Mouse (Mus musculus) CH12.LX (cell line): ENCODE measurements around the gene Ubiad1. TPM values are rescaled to one million over a fixed set of nuclear protein-coding genes. Genes with fewer than 3 reads are reported as not detected.

Experiments used
- DNase-seq: peaks from one replicate; pipeline ENCODE4 v3.0.0-alpha.2; 2013; ENCODE audit errors: extremely low read depth
- H3K27ac ChIP-seq: 2 replicates; pipeline ENCODE4 v1.5.1; 2012; ENCODE audit warnings: low read depth, mild to moderate bottlenecking, control low read depth, moderate library complexity; ENCODE audit not compliant: insufficient read depth
- H3K27me3 ChIP-seq: replicated peaks from 2 replicates; pipeline ENCODE3; 2012; ENCODE audit warnings: inconsistent platforms
- H3K36me3 ChIP-seq, 2 experiments: replicated peaks in 1 of 2; 2 replicates each; pipeline versions ENCODE3 to v1.6.1; 2012; ENCODE audit warnings: inconsistent platforms in 1 of 2, low read length in 1 of 2, mild to moderate bottlenecking in 1 of 2, mixed read lengths in 1 of 2, moderate library complexity in 1 of 2; ENCODE audit not compliant: control insufficient read depth in 1 of 2, insufficient read depth in 1 of 2
- H3K4me1 ChIP-seq, 2 experiments: 2 replicates each; pipeline ENCODE4 v1.6.1; 2012; ENCODE audit warnings: inconsistent platforms in 1 of 2, moderate library complexity in 1 of 2; ENCODE audit not compliant: insufficient read depth in 2 of 2, control insufficient read depth in 1 of 2
- H3K4me2 ChIP-seq: 2 replicates; pipeline ENCODE4 v1.6.1; 2012; ENCODE audit warnings: low read depth, mild to moderate bottlenecking, control low read depth; ENCODE audit not compliant: poor library complexity, insufficient read depth, severe bottlenecking
- H3K4me3 ChIP-seq, 3 experiments: fragments of 150-350 bp in 1 of 3; sonication (generic) in 1 of 3; replicated peaks in 1 of 3; 2 replicates each; pipeline versions ENCODE3 to v1.5.1; 2011 to 2012; ENCODE audit warnings: low read depth in 2 of 3, low read length in 2 of 3, mild to moderate bottlenecking in 2 of 3, moderate library complexity in 2 of 3, control low read depth in 1 of 3, improper control_type of control experiment in 1 of 3, inconsistent platforms in 1 of 3, mixed read lengths in 1 of 3; ENCODE audit not compliant: poor library complexity in 1 of 3
- H3K79me2 ChIP-seq: replicated peaks from 2 replicates; pipeline ENCODE4 v1.6.1; 2012; ENCODE audit warnings: mild to moderate bottlenecking, moderate library complexity; ENCODE audit not compliant: control insufficient read depth, poor library complexity, insufficient read depth, severe bottlenecking; ENCODE audit errors: extremely low read depth
- H3K9ac ChIP-seq: 2 replicates; pipeline ENCODE4 v1.6.1; 2012; ENCODE audit warnings: low read depth, mild to moderate bottlenecking, control low read depth, moderate library complexity; ENCODE audit not compliant: insufficient read depth
- H3K9me3 ChIP-seq: replicated peaks from 2 replicates; pipeline ENCODE3; 2012; ENCODE audit warnings: low read length, inconsistent platforms, mixed read lengths
- BHLHE40 ChIP-seq: IDR thresholded peaks from 2 replicates; pipeline ENCODE4 v1.6.1; 2011; ENCODE audit warnings: mild to moderate bottlenecking, low read depth, low read length, improper control_type of control experiment
- CHD2 ChIP-seq: IDR thresholded peaks from 2 replicates; pipeline ENCODE4 v1.6.1; 2011; ENCODE audit warnings: low read length, improper control_type of control experiment
- CTCF ChIP-seq, 2 experiments: IDR thresholded peaks in 1 of 2; conservative IDR thresholded peaks in 1 of 2; 2 replicates each; pipeline ENCODE4 v1.5.1; 2011 to 2012; ENCODE audit warnings: low read depth in 2 of 2, low read length in 2 of 2, improper control_type of control experiment in 1 of 2, inconsistent platforms in 1 of 2, mild to moderate bottlenecking in 1 of 2, moderate library complexity in 1 of 2
- ELF1 ChIP-seq: IDR thresholded peaks from 2 replicates; pipeline ENCODE4 v1.6.1; 2014; ENCODE audit warnings: low read depth, mild to moderate bottlenecking, inconsistent platforms, low read length, improper control_type of control experiment
- EP300 ChIP-seq: IDR thresholded peaks from 2 replicates; pipeline ENCODE4 v1.6.1; 2011; ENCODE audit warnings: low read length, improper control_type of control experiment
- GABPA ChIP-seq: IDR thresholded peaks from 2 replicates; pipeline ENCODE4 v1.6.1; 2012; ENCODE audit warnings: low read depth, low read length, improper control_type of control experiment, inconsistent platforms; ENCODE audit not compliant: insufficient replicate concordance
- JUN ChIP-seq: IDR thresholded peaks from 2 replicates; pipeline ENCODE4 v1.6.1; 2011; ENCODE audit warnings: low read depth, mild to moderate bottlenecking, low read length, improper control_type of control experiment, moderate library complexity; ENCODE audit not compliant: insufficient read depth
- KAT2A ChIP-seq: IDR thresholded peaks from 2 replicates; pipeline ENCODE4 v1.6.1; 2012; ENCODE audit warnings: low read length, improper control_type of control experiment, inconsistent platforms; ENCODE audit not compliant: insufficient replicate concordance
- MAFK ChIP-seq: IDR thresholded peaks from 2 replicates; pipeline ENCODE4 v1.6.1; 2011; ENCODE audit warnings: low read length, improper control_type of control experiment; ENCODE audit not compliant: insufficient replicate concordance
- MAX ChIP-seq: IDR thresholded peaks from 2 replicates; pipeline ENCODE4 v1.6.1; 2011; ENCODE audit warnings: low read length, improper control_type of control experiment
- MAZ ChIP-seq: IDR thresholded peaks from 2 replicates; pipeline ENCODE4 v1.6.1; 2012; ENCODE audit warnings: low read depth, mild to moderate bottlenecking, inconsistent platforms, low read length, improper control_type of control experiment, moderate library complexity
- MYC ChIP-seq: IDR thresholded peaks from 2 replicates; pipeline ENCODE4 v1.6.1; 2011; ENCODE audit warnings: low read depth, mild to moderate bottlenecking, improper control_type of control experiment, low read length
- NRF1 ChIP-seq: IDR thresholded peaks from 2 replicates; pipeline ENCODE4 v1.6.1; 2014; ENCODE audit warnings: low read depth, mild to moderate bottlenecking, inconsistent platforms, low read length, improper control_type of control experiment, moderate library complexity
- POLR2A ChIP-seq: IDR thresholded peaks from 2 replicates; pipeline ENCODE4 v1.6.1; 2011; ENCODE audit warnings: low read depth, mild to moderate bottlenecking, improper control_type of control experiment, low read length
- POLR2AphosphoS2 ChIP-seq: IDR thresholded peaks from 2 replicates; pipeline ENCODE4 v1.6.1; 2011; ENCODE audit warnings: low read depth, low read length, improper control_type of control experiment
- RAD21 ChIP-seq: IDR thresholded peaks from 2 replicates; pipeline ENCODE4 v1.6.1; 2011; ENCODE audit warnings: low read depth, mild to moderate bottlenecking, low read length, improper control_type of control experiment, moderate library complexity
- RCOR1 ChIP-seq: conservative IDR thresholded peaks from 2 replicates; pipeline ENCODE4 v1.6.1; 2012; ENCODE audit warnings: low read depth, mild to moderate bottlenecking, inconsistent platforms, low read length, improper control_type of control experiment
- SIN3A ChIP-seq: IDR thresholded peaks from 2 replicates; pipeline ENCODE4 v1.6.1; 2012; ENCODE audit warnings: low read length, improper control_type of control experiment, inconsistent platforms
- SMC3 ChIP-seq: IDR thresholded peaks from 2 replicates; pipeline ENCODE4 v1.6.1; 2011; ENCODE audit warnings: low read depth, low read length, improper control_type of control experiment
- TBP ChIP-seq: conservative IDR thresholded peaks from 2 replicates; pipeline ENCODE4 v1.6.1; 2011; ENCODE audit warnings: low read depth, low read length, improper control_type of control experiment
- UBTF ChIP-seq: IDR thresholded peaks from 2 replicates; pipeline ENCODE4 v1.6.1; 2012; ENCODE audit warnings: low read depth, mild to moderate bottlenecking, inconsistent platforms, low read length, improper control_type of control experiment, moderate library complexity
- USF1 ChIP-seq: IDR thresholded peaks from 2 replicates; pipeline ENCODE4 v1.6.1; 2014; ENCODE audit warnings: low read depth, mild to moderate bottlenecking, inconsistent platforms, low read length, improper control_type of control experiment
- ZC3H11A ChIP-seq: IDR thresholded peaks from 2 replicates; pipeline ENCODE4 v1.6.1; 2012; ENCODE audit warnings: low read depth, mild to moderate bottlenecking, inconsistent platforms, low read length, improper control_type of control experiment
- dilution Hi-C: fragments of 300-500 bp; cut with MboI; formaldehyde crosslinking; loops from 2 replicates; pipeline ENCODE4 v1.14.3; 2020; ENCODE audit warnings: low sequenced_read_pairs; ENCODE audit not compliant: extremely low pct_unique_long_range_greater_than_20kb, extremely low pct_ligation_motif_present
- in situ Hi-C: fragments of 300-500 bp; cut with MboI; formaldehyde crosslinking; loops from 3 replicates; pipeline ENCODE4 v1.14.3; 2019; ENCODE audit warnings: low sequenced_read_pairs, low pct_ligation_motif_present, low pct_unique_long_range_greater_than_20kb, mixed read lengths
- polyA plus RNA-seq: library from polyadenylated mRNA; unstranded; fragments of >175 nt; gene quantifications from 2 replicates; pipeline ENCODE4 v1.2.1, GENCODE M21; 2012; ENCODE audit warnings: low read depth; ENCODE audit not compliant: insufficient read length
- total RNA-seq, 2 experiments: library from RNA; depleted of rRNA; stranded (reverse); fragments of 300-350 nt in 1 of 2; fragments of >200 nt in 1 of 2; gene quantifications; 2 replicates each; pipeline ENCODE4 v1.2.3; 2012 to 2014

Gene Ubiad1
- total and polyA plus RNA-seq, 3 experiments: 20.5 to 21.9 (median 20.9) TPM

GRCm38 (mm10) chr4:148399437-148400094 is 45.0 kb downstream of the Ubiad1 start:
- H3K36me3 ChIP-seq: no peaks in the 10 kb centered on the region
- H3K4me2 ChIP-seq: no peak overlapping the region
- H3K4me3 ChIP-seq: no peak overlapping the region
- peaks cover 89% of the 10 kb centered on the region for H3K27me3 ChIP-seq
- in situ Hi-C loops (no loop called here), dilution Hi-C loops (no loop called here)
- H3K9ac ChIP-seq: no peak overlapping the region
- H3K27ac ChIP-seq: no peak overlapping the region
- H3K9me3 ChIP-seq: no peaks in the 10 kb centered on the region
- peaks cover 0 to 4% of the 10 kb centered on the region in 2 experiments; a peak in 1 of 4 replicates for H3K4me1 ChIP-seq
- TF ChIP-seq SMC3: no peak
- TF ChIP-seq EP300: no peak
- no peak for TF ChIP-seq RCOR1
- no peak for TF ChIP-seq MAZ
- TF ChIP-seq MAFK: no peak
- no peak for TF ChIP-seq RAD21
- TF ChIP-seq BHLHE40: no peak
- no peaks in the 10 kb centered on the region for H3K79me2 ChIP-seq
- DNase-seq: no peak

GRCm38 (mm10) chr4:148397531-148398287 is 46.9 kb downstream of the Ubiad1 start:
- Histone ChIP-seq H3K27me3 (peaks cover 88% of the 10 kb centered on the region), H3K27ac (no peak overlapping the region), H3K9ac (no peak overlapping the region), H3K4me3 (no peak overlapping the region), H3K36me3 (no peaks in the 10 kb centered on the region), H3K4me1 (no peaks in the 10 kb centered on the region), H3K79me2 (no peaks in the 10 kb centered on the region), H3K4me2 (no peak overlapping the region), H3K9me3 (no peaks in the 10 kb centered on the region)
- dilution Hi-C loops: no loop called here
- in situ Hi-C loops: no loop called here
- no peak for DNase-seq
- no peak for TF ChIP-seq EP300
- no peak for TF ChIP-seq MYC
- no peak for TF ChIP-seq CTCF (conservative IDR thresholded peaks at IDR 0.05 in 1 of 2, IDR thresholded peaks at IDR 0.05 in 1 of 2; ENCODE audit: low read depth in 2 of 2, low read length in 2 of 2)
- no peak for TF ChIP-seq BHLHE40
- TF ChIP-seq NRF1: no peak
- TF ChIP-seq KAT2A: no peak
- no peak for TF ChIP-seq JUN
- no peak for TF ChIP-seq RCOR1
- no peak for TF ChIP-seq ELF1
- TF ChIP-seq CHD2: no peak
- TF ChIP-seq POLR2A: no peak
- no peak for TF ChIP-seq SIN3A
- no peak for TF ChIP-seq ZC3H11A
- TF ChIP-seq TBP: no peak
- no peak for TF ChIP-seq MAZ
- no peak for TF ChIP-seq POLR2AphosphoS2
- no peak for TF ChIP-seq USF1
- no peak for TF ChIP-seq GABPA
- no peak for TF ChIP-seq MAX
- no peak for TF ChIP-seq UBTF
